Comparison of ENCODE assay signal across 9 mouse cellular contexts in genomic region chr3:122043799-122044547, GRCm38 (mm10). TPM values are rescaled to one million over a fixed set of nuclear protein-coding genes. Genes with fewer than 3 reads are reported as not detected.
DNase-seq lines count a peak whose midpoint lies in the region; ATAC-seq and TF ChIP-seq lines count a peak whose summit lies in the region.
"Had no signal": no experiment of that assay in that cellular context is flagged by ENCODE, and none has a peak within 500 bp of the region (broad histone marks: within the 10 kb centered on the region; RNA-seq: fewer than 3 reads in every experiment).

Gene Abca4, plus strand, starts transcription at chr3:122044443.

- DNase-seq in left cerebral cortex, adult 2 months (ENCODE audit: extremely low spot score in 1 of 2, low spot score in 2 of 2): no peak
- DNase-seq in left cerebral cortex, postnatal 14 days (ENCODE audit: low spot score in 2 of 2): no peak
- peak; percentile 77 for DNase-seq in forebrain, embryonic 11.5 days (ENCODE audit: low spot score)
- peak; percentile 56 for DNase-seq in limb, embryonic 11.5 days (ENCODE audit: low spot score)
- DNase-seq in right cerebral cortex, postnatal 4 days: no peak
- DNase-seq in gastrocnemius, postnatal 25 days: no peak
- DNase-seq in heart, adult 9 months (ENCODE audit: low spot score in 2 of 2): no peak

- TF ChIP-seq CTCF in left cerebral cortex, adult 2 months (IDR thresholded peaks at IDR 0.05): no peak

- peaks cover 60% of the 10 kb centered on the region for H3K27me3 ChIP-seq in forebrain, embryonic 11.5 days (ENCODE audit: control insufficient read depth, insufficient read depth, low read length)
- no peaks in the 10 kb centered on the region for H3K27me3 ChIP-seq in limb, embryonic 11.5 days (ENCODE audit: control insufficient read depth, insufficient read depth, low read length)
- peaks cover 22% of the 10 kb centered on the region for H3K27me3 ChIP-seq in neural tube, embryonic 15.5 days (replicated peaks)
- H3K27me3 ChIP-seq: Patski had no signal

- WGBS in forebrain, embryonic 11.5 days: under 1% methylated on average over 26 of the region's 26 CpGs
- 7% methylated on average over 26 of the region's 26 CpGs for WGBS in limb, embryonic 11.5 days
- WGBS in neural tube, embryonic 15.5 days: 8% methylated on average over 26 of the region's 26 CpGs

- peak; percentile 59 for ATAC-seq in forebrain, embryonic 11.5 days (replicated peaks; ENCODE audit: low FRiP score)
- no peak for ATAC-seq in limb, embryonic 11.5 days (ENCODE audit: insufficient number of reproducible peaks, low FRiP score, low TSS enrichment, low read depth)
- ATAC-seq in neural tube, embryonic 15.5 days (ENCODE audit: low FRiP score): no peak
- ATAC-seq: Patski had no signal

- intact Hi-C loops in left cerebral cortex, adult 2 months (cut with DNase I): no loop called here
- intact Hi-C loops in left cerebral cortex, postnatal 14 days (cut with DNase I): no loop called here

- H3K9ac ChIP-seq in forebrain, embryonic 11.5 days (ENCODE audit: low read length): peak within 1 kb of the TSS; percentile 21
- peak within 1 kb of the TSS; percentile 57 for H3K9ac ChIP-seq in limb, embryonic 11.5 days (ENCODE audit: low read length)
- H3K9ac ChIP-seq in neural tube, embryonic 15.5 days (replicated peaks): peak within 1 kb of the TSS; percentile 18; the same call in 1 of the 2 replicates

- no peak within 1 kb of the TSS for H3K27ac ChIP-seq in left cerebral cortex, adult 2 months
- no peak within 1 kb of the TSS for H3K27ac ChIP-seq in forebrain, embryonic 11.5 days (ENCODE audit: low read depth, low read length)
- no peak within 1 kb of the TSS for H3K27ac ChIP-seq in limb, embryonic 11.5 days (replicated peaks; ENCODE audit: low read depth, low read length)
- H3K27ac ChIP-seq in neural tube, embryonic 15.5 days (replicated peaks): 0 out of 2 replicates have a peak within 1 kb of the TSS, but pooled peaks have one; percentile 1

- H3K36me3 ChIP-seq in forebrain, embryonic 11.5 days (ENCODE audit: control insufficient read depth, insufficient read depth, low read length): no peaks in the 10 kb centered on the region
- no peaks in the 10 kb centered on the region for H3K36me3 ChIP-seq in limb, embryonic 11.5 days (ENCODE audit: control insufficient read depth, insufficient read depth, low read length)
- H3K36me3 ChIP-seq in neural tube, embryonic 15.5 days: no peaks in the 10 kb centered on the region

- H3K4me1 ChIP-seq in forebrain, embryonic 11.5 days (replicated peaks; ENCODE audit: control insufficient read depth, insufficient read depth, low read length): peaks cover 35% of the 10 kb centered on the region
- peaks cover 35% of the 10 kb centered on the region for H3K4me1 ChIP-seq in limb, embryonic 11.5 days (ENCODE audit: control insufficient read depth, insufficient read depth, low read length)
- H3K4me1 ChIP-seq in neural tube, embryonic 15.5 days: peaks cover 55% of the 10 kb centered on the region

- H3K4me3 ChIP-seq in left cerebral cortex, adult 2 months: 0 out of 2 replicates have a peak within 1 kb of the TSS, but pooled peaks have one; percentile 9
- H3K4me3 ChIP-seq in forebrain, embryonic 11.5 days (ENCODE audit: low read depth, low read length): peak within 1 kb of the TSS; percentile 21; the same call in 1 of the 2 replicates
- no peak within 1 kb of the TSS for H3K4me3 ChIP-seq in limb, embryonic 11.5 days (ENCODE audit: low read depth, low read length)
- H3K4me3 ChIP-seq in neural tube, embryonic 15.5 days (replicated peaks): peak within 1 kb of the TSS; percentile 10

- H3K9me3 ChIP-seq in forebrain, embryonic 11.5 days (ENCODE audit: control insufficient read depth, low read length): no peaks in the 10 kb centered on the region
- H3K9me3 ChIP-seq in limb, embryonic 11.5 days (ENCODE audit: control insufficient read depth, low read length): no peaks in the 10 kb centered on the region
- H3K9me3 ChIP-seq in neural tube, embryonic 15.5 days (replicated peaks): no peaks in the 10 kb centered on the region

- H3K4me2 ChIP-seq in forebrain, embryonic 11.5 days (ENCODE audit: low read depth, low read length, severe bottlenecking): peak within 1 kb of the TSS; percentile 49
- peak within 1 kb of the TSS; percentile 22; the same call in 1 of the 2 replicates for H3K4me2 ChIP-seq in limb, embryonic 11.5 days (ENCODE audit: low read depth, severe bottlenecking)
- peak within 1 kb of the TSS; percentile 41 for H3K4me2 ChIP-seq in neural tube, embryonic 15.5 days

RNA-seq across cellular contexts. Expression of gene Abca4, which starts in this region (rescaled TPM):
- 1 to 10 TPM; 2.0 to 2.1 TPM for total RNA-seq in left cerebral cortex, adult 2 months (2021)
- 1 to 10 TPM; 2.9 to 3.2 TPM for total RNA-seq in left cerebral cortex, postnatal 14 days (2021)
- 1.5 and 1.8 TPM in 2 replicates for polyA plus RNA-seq in forebrain, embryonic 11.5 days (2014; fragmentation: Nextera tagmentation; extraction: Ambion mirVana)
- polyA plus RNA-seq in limb, embryonic 11.5 days (2014; fragmentation: Nextera tagmentation; extraction: Ambion mirVana): 2.0 and 2.4 TPM in 2 replicates
- 0.97 and 1.0 TPM in 2 replicates for polyA plus RNA-seq in neural tube, embryonic 15.5 days (2015; fragmentation: Nextera tagmentation; extraction: Ambion mirVana)
- total RNA-seq in gastrocnemius, postnatal 25 days (2021): 1 to 10 TPM in 1 of 2 experiments, under 1 TPM in 1; 0.64 to 1.1 TPM

Comparison
In these comparisons a context has a peak if more than half of its experiments do, and no peak if none do; other contexts are left out.
1. DNase-seq: peak in forebrain, embryonic 11.5 days (single experiment) and limb, embryonic 11.5 days (single experiment); none in left cerebral cortex, adult 2 months (0 of 2), left cerebral cortex, postnatal 14 days (0 of 2), right cerebral cortex, postnatal 4 days (single experiment), gastrocnemius, postnatal 25 days (single experiment) and heart, adult 9 months (0 of 2).
2. Peak in every context shown above with its lines, with median percentiles within 50 percentile points of each other: H3K4me2 ChIP-seq and H3K9ac ChIP-seq.